Mouse (Mus musculus) heart, adult 2 months (tissue): ENCODE data around the gene Fkbp2.

Experiments
- CTCF ChIP-seq: fragments of 200-600 bp; IDR thresholded peaks from 2 replicates; pipeline ENCODE4 v1.8.1; 2022; ENCODE audit warnings: antibody characterized with exemption, mild to moderate bottlenecking, moderate library complexity
- EP300 ChIP-seq: fragments of 200-500 bp; IDR thresholded peaks from 2 replicates; pipeline ENCODE4 v1.6.1; 2011; ENCODE audit warnings: low read depth, low read length, control low read depth; ENCODE audit not compliant: insufficient read depth

- TF ChIP-seq EP300: no peak
- TF ChIP-seq CTCF: no peak
These were observed 13.7 kb upstream of the Fkbp2 start for GRCm38 (mm10) chr19:6994002-6994401.
